Comparison of ENCODE assay signal across 8 mouse cellular contexts in the genomic region with DNA sequence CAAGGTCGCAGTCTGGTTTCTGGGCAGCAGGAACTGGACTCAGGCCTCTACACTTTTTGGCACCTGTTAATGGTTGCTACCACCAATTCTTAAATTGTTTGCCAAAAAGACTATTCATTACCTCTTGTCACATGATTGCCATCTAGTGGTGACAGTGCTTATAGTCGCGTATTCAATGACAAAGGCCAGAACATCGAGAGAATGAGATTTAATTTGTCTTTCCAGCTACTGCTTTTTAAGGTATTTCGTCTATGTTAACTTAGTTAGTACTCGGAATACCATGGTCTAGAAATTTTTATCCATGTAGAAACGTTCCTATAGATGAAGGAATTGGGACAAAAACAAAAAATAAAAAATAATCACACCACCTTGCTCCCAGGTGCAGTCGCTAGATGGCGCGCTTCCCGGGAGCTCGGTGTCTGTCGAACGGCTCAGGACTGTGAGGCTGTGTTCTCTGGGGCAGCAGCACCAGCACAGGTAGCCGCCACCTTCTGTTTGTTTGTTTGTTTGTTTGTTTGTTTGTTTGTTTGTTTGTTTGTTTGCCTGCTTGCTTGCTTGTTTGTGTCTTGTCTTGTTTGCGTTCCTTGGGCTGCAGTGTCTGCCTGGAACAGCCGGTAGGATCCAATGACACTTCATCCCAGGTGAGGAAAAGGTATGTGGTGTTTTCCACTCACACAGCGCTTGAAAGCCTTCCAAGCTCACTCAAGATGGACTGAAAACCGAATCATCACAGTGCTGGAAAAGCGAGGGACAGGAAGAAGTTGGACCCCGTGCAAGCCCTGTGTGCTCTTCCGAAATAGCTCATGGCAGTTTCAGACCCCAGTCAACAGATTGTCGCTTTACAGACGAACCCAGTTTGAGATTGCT.
DNase-seq lines count a peak whose midpoint lies in the region; ATAC-seq and TF ChIP-seq lines count a peak whose summit lies in the region.

No protein-coding gene starts in this region.

- peaks cover 15% of the 10 kb centered on the region for H3K27me3 ChIP-seq in embryonic facial prominence, embryonic 10.5 days (replicated peaks; ENCODE audit: low read depth, poor library complexity, severe bottlenecking)
- no peaks in the 10 kb centered on the region for H3K27me3 ChIP-seq in limb, embryonic 11.5 days (ENCODE audit: control insufficient read depth, insufficient read depth, low read length)
- no peaks in the 10 kb centered on the region for H3K27me3 ChIP-seq in midbrain, embryonic 13.5 days
- no peaks in the 10 kb centered on the region for H3K27me3 ChIP-seq in spleen, adult 2 months (ENCODE audit: control insufficient read depth, insufficient read depth, low read length)

- no peak for TF ChIP-seq POLR2A in spleen, adult 2 months (IDR thresholded peaks at IDR 0.05; ENCODE audit: low read depth, low read length)

- no peak overlapping the region for H3K9ac ChIP-seq in limb, embryonic 11.5 days (ENCODE audit: low read length)
- peak overlapping the region; percentile 44; the same call in 1 of the 2 replicates for H3K9ac ChIP-seq in midbrain, embryonic 13.5 days (replicated peaks)

- peak overlapping the region; percentile 78 for H3K27ac ChIP-seq in embryonic facial prominence, embryonic 10.5 days (replicated peaks)
- no peak overlapping the region for H3K27ac ChIP-seq in limb, embryonic 11.5 days (replicated peaks; ENCODE audit: low read depth, low read length)
- H3K27ac ChIP-seq in midbrain, embryonic 13.5 days = no peak overlapping the region
- H3K27ac ChIP-seq in spleen, adult 2 months (ENCODE audit: insufficient read depth, low read length) = no peak overlapping the region

- peak; percentile 83 for DNase-seq in 416B (ENCODE audit: low read depth)
- DNase-seq in adrenal gland, adult 8-10 months = peak; percentile 29
- DNase-seq in embryonic facial prominence, embryonic 10.5 days (ENCODE audit: low spot score) = peak; percentile 80
- peak; percentile 75 for DNase-seq in heart, adult 8-10 months (ENCODE audit: low spot score)
- peak; percentile 62 to 66 for DNase-seq in kidney, adult 8-10 months
- DNase-seq in limb, embryonic 11.5 days (ENCODE audit: low spot score) = peak; percentile 87
- peak; percentile 39 to 53 for DNase-seq in spleen, adult 2 months (ENCODE audit: low read depth in 1 of 2, low spot score in 2 of 2)

- no peaks in the 10 kb centered on the region for H3K36me3 ChIP-seq in embryonic facial prominence, embryonic 10.5 days (replicated peaks)
- no peaks in the 10 kb centered on the region for H3K36me3 ChIP-seq in limb, embryonic 11.5 days (ENCODE audit: control insufficient read depth, insufficient read depth, low read length)
- no peaks in the 10 kb centered on the region for H3K36me3 ChIP-seq in midbrain, embryonic 13.5 days
- no peaks in the 10 kb centered on the region for H3K36me3 ChIP-seq in spleen, adult 2 months (ENCODE audit: control insufficient read depth, insufficient read depth, low read length)

- peak; percentile 74 for TF ChIP-seq CTCF in spleen, adult 2 months (IDR thresholded peaks at IDR 0.05; ENCODE audit: extremely low read depth, insufficient read depth, insufficient read length, insufficient replicate concordance)

- H3K4me2 ChIP-seq in limb, embryonic 11.5 days (ENCODE audit: low read depth, severe bottlenecking) = peak overlapping the region; percentile 22; the same call in 1 of the 2 replicates
- H3K4me2 ChIP-seq in midbrain, embryonic 13.5 days (replicated peaks) = peak overlapping the region; percentile 42

- WGBS in embryonic facial prominence, embryonic 10.5 days = 21% methylated on average over 24 of the region's 24 CpGs
- WGBS in limb, embryonic 11.5 days = 20% methylated on average over 24 of the region's 24 CpGs
- WGBS in midbrain, embryonic 13.5 days = 21% methylated on average over 24 of the region's 24 CpGs
- 23% methylated on average over 24 of the region's 24 CpGs for WGBS in spleen, adult 2 months

- no peaks in the 10 kb centered on the region for H3K9me3 ChIP-seq in embryonic facial prominence, embryonic 10.5 days
- no peaks in the 10 kb centered on the region for H3K9me3 ChIP-seq in limb, embryonic 11.5 days (ENCODE audit: control insufficient read depth, low read length)
- no peaks in the 10 kb centered on the region for H3K9me3 ChIP-seq in midbrain, embryonic 13.5 days

- H3K4me1 ChIP-seq in embryonic facial prominence, embryonic 10.5 days = peaks cover 17% of the 10 kb centered on the region
- H3K4me1 ChIP-seq in limb, embryonic 11.5 days (ENCODE audit: control insufficient read depth, insufficient read depth, low read length) = peaks cover 10% of the 10 kb centered on the region; the same call in 1 of the 2 replicates
- H3K4me1 ChIP-seq in midbrain, embryonic 13.5 days (replicated peaks) = peaks cover 12% of the 10 kb centered on the region
- no peaks in the 10 kb centered on the region for H3K4me1 ChIP-seq in spleen, adult 2 months (ENCODE audit: control insufficient read depth, insufficient read depth, insufficient read length)

- peak; percentile 79 for ATAC-seq in limb, embryonic 11.5 days (ENCODE audit: insufficient number of reproducible peaks, low FRiP score, low TSS enrichment, low read depth)
- peak; percentile 90 for ATAC-seq in midbrain, embryonic 13.5 days

- peak overlapping the region; percentile 51 for H3K4me3 ChIP-seq in embryonic facial prominence, embryonic 10.5 days
- peak overlapping the region; percentile 15; the same call in 1 of the 2 replicates for H3K4me3 ChIP-seq in limb, embryonic 11.5 days (ENCODE audit: low read depth, low read length)
- H3K4me3 ChIP-seq in midbrain, embryonic 13.5 days (replicated peaks) = peak overlapping the region; percentile 29
- H3K4me3 ChIP-seq in spleen, adult 2 months (ENCODE audit: extremely low read depth, insufficient read depth, insufficient read length) = no peak overlapping the region

Comparison
In these comparisons a context has a peak if more than half of its experiments do, and no peak if none do; other contexts are left out.
1. DNase-seq: peak in every context shown above with its lines; median percentile 87 in limb, embryonic 11.5 days; 83 in 416B; 80 in embryonic facial prominence, embryonic 10.5 days; 75 in heart, adult 8-10 months; 64 in kidney, adult 8-10 months; 46 in spleen, adult 2 months; 29 in adrenal gland, adult 8-10 months.